ENCODE assay signal across 31 mouse cellular contexts in the genomic region with DNA sequence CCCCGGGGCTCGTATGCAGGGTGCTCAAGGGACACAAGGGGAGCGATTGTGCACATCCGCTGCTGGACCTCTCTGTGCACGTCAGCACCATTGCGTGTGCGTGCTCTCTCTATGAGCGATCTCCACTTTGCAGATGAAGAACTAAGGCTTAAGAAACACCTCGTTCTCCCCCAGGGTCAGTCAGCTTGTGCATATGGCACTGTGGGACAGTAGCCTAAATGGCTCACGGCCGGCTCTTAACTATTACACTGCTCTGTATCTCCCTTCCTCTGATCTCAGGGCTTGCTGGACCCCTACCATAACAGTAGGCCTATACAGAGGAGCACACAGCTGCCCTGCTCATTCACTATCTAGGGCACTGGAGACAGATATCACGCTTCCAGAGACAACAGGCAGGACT. TPM values are rescaled to one million over a fixed set of nuclear protein-coding genes. Genes with fewer than 3 reads are reported as not detected.
"Had no signal": no experiment of that assay in that cellular context is flagged by ENCODE, and none has a peak within 500 bp of the region (broad histone marks: within the 10 kb centered on the region; RNA-seq: fewer than 3 reads in every experiment).

No protein-coding gene starts in this region.

- H3K36me3 ChIP-seq: heart, embryonic 15.5 days; hindbrain, embryonic 13.5 days; hindbrain, embryonic 15.5 days; limb, embryonic 13.5 days; limb, embryonic 15.5 days; liver, embryonic 12.5 days had no signal

- H3K27ac ChIP-seq: heart, embryonic 13.5 days; heart, embryonic 15.5 days; hindbrain, embryonic 13.5 days; hindbrain, embryonic 15.5 days; hindbrain, postnatal 0 days; kidney, embryonic 15.5 days; kidney, postnatal 0 days; limb, embryonic 13.5 days; limb, embryonic 15.5 days; liver, embryonic 12.5 days had no signal

- H3K9ac ChIP-seq: forebrain, postnatal 0 days; heart, embryonic 13.5 days; heart, embryonic 15.5 days; hindbrain, embryonic 13.5 days; hindbrain, embryonic 15.5 days; kidney, embryonic 15.5 days; limb, embryonic 13.5 days; limb, embryonic 15.5 days; liver, embryonic 12.5 days had no signal

- H3K4me3 ChIP-seq: heart, embryonic 13.5 days; heart, embryonic 15.5 days; hindbrain, embryonic 13.5 days; hindbrain, embryonic 15.5 days; kidney, embryonic 15.5 days; limb, embryonic 13.5 days; limb, embryonic 15.5 days; liver, embryonic 12.5 days had no signal

- H3K27me3 ChIP-seq: heart, embryonic 15.5 days; hindbrain, embryonic 13.5 days; hindbrain, embryonic 15.5 days; kidney, embryonic 15.5 days; limb, embryonic 13.5 days; limb, embryonic 15.5 days; liver, embryonic 12.5 days had no signal

- ATAC-seq: forebrain, postnatal 0 days; hindbrain, postnatal 0 days; intestine, embryonic 16.5 days; liver, embryonic 12.5 days had no signal

- H3K9me3 ChIP-seq: heart, embryonic 15.5 days; hindbrain, embryonic 15.5 days; limb, embryonic 15.5 days; liver, embryonic 12.5 days had no signal

- DNase-seq: forebrain, postnatal 0 days; gastrocnemius, postnatal 14 days; gastrocnemius, postnatal 36 days; heart, adult 18-20 months; kidney, adult 11 months; kidney, adult 2 months; kidney, adult 9 months; kidney, postnatal 14 days; kidney, postnatal 36 days; layer of hippocampus, adult 9-11 months; layer of hippocampus, postnatal 36 days; left cerebral cortex, postnatal 4 days had no signal

- H3K4me2 ChIP-seq: heart, embryonic 13.5 days; heart, embryonic 15.5 days; hindbrain, embryonic 13.5 days; hindbrain, embryonic 15.5 days; kidney, embryonic 15.5 days; limb, embryonic 13.5 days; limb, embryonic 15.5 days; liver, embryonic 12.5 days had no signal

- H3K4me1 ChIP-seq: heart, embryonic 15.5 days; hindbrain, embryonic 13.5 days; hindbrain, embryonic 15.5 days; kidney, embryonic 15.5 days; limb, embryonic 13.5 days; limb, embryonic 15.5 days; liver, embryonic 12.5 days had no signal

RNA-seq across cellular contexts. Expression of a gene that starts 45.2 kb away (rescaled TPM):
- total RNA-seq: forebrain, postnatal 0 days; gastrocnemius, adult 8-10 months; gastrocnemius, postnatal 14 days; gastrocnemius, postnatal 36 days; hindbrain, postnatal 0 days; layer of hippocampus, adult 18-20 months; layer of hippocampus, adult 8-10 months; layer of hippocampus, postnatal 14 days; layer of hippocampus, postnatal 36 days; left cerebral cortex, adult 18-20 months; left cerebral cortex, postnatal 10 days; left cerebral cortex, postnatal 25 days; left cerebral cortex, postnatal 4 days had no signal
- polyA plus RNA-seq: forebrain, postnatal 0 days had no signal

RNA-seq across cellular contexts. Expression of a gene that starts 52.5 kb away (rescaled TPM):
- total RNA-seq: gastrocnemius, adult 8-10 months; gastrocnemius, postnatal 14 days; hematopoietic stem cell, adult 5-6 weeks; layer of hippocampus, adult 8-10 months; layer of hippocampus, postnatal 36 days had no signal
